Mouse (Mus musculus) lung, postnatal 0 days (tissue): ENCODE results near the gene H2-DMb2. TPM values are rescaled to one million over a fixed set of nuclear protein-coding genes. Genes with fewer than 3 reads are reported as not detected.

ENCODE experiments used
- ATAC-seq: fragments of 200-750 bp; cut with Nextera tagmentation; 2 replicates; pipeline ENCODE4 v1.8.0; 2017; ENCODE audit warnings: moderate library complexity
- DNase-seq: peaks from one replicate; pipeline ENCODE4 v3.0.0-alpha.2; 2016; ENCODE audit warnings: low spot score
- H3K27ac ChIP-seq: fragments of 300-500 bp; sonication (generic); 2 replicates; pipeline ENCODE4 v1.5.1; 2014; ENCODE audit warnings: antibody characterized with exemption, mild to moderate bottlenecking, low read length, mixed read lengths
- H3K27me3 ChIP-seq: fragments of 300-500 bp; sonication (generic); replicated peaks from 2 replicates; pipeline ENCODE4 v1.6.1; 2014; ENCODE audit warnings: low read length, mixed read lengths; ENCODE audit not compliant: insufficient read depth
- H3K36me3 ChIP-seq: fragments of 300-500 bp; sonication (generic); 2 replicates; pipeline ENCODE4 v1.6.1; 2014; ENCODE audit warnings: low read length, mixed read lengths; ENCODE audit not compliant: insufficient read depth
- H3K4me1 ChIP-seq: fragments of 300-500 bp; sonication (generic); 2 replicates; pipeline ENCODE4 v1.6.1; 2014; ENCODE audit warnings: antibody characterized with exemption, low read depth, low read length, mixed read lengths; ENCODE audit not compliant: insufficient read depth
- H3K4me2 ChIP-seq: fragments of 300-500 bp; sonication (generic); replicated peaks from 2 replicates; pipeline ENCODE4 v1.6.1; 2014; ENCODE audit warnings: low read depth, mild to moderate bottlenecking, low read length, moderate library complexity, mixed read lengths
- H3K4me3 ChIP-seq: fragments of 300-500 bp; sonication (generic); 2 replicates; pipeline ENCODE4 v1.5.1; 2014; ENCODE audit warnings: low read depth, low read length
- H3K9ac ChIP-seq: fragments of 300-500 bp; sonication (generic); replicated peaks from 2 replicates; pipeline ENCODE4 v1.6.1; 2014; ENCODE audit warnings: low read depth, mild to moderate bottlenecking
- H3K9me3 ChIP-seq: fragments of 300-500 bp; sonication (generic); 2 replicates; pipeline ENCODE4 v1.6.1; 2016; ENCODE audit warnings: low read length, mixed read lengths
- CTCF ChIP-seq: IDR thresholded peaks from 2 replicates; pipeline ENCODE4 v1.5.1; 2016; ENCODE audit warnings: antibody characterized with exemption, mild to moderate bottlenecking
- EP300 ChIP-seq: IDR thresholded peaks from 2 replicates; pipeline ENCODE4 v1.6.1; 2016; ENCODE audit warnings: antibody characterized with exemption, mild to moderate bottlenecking, control low read depth
- WGBS: fragments of 180-500 bp; shearing (Covaris S2); extraction: QIAGEN DNeasy Blood & Tissue Kit; methylation state at CpG from one replicate; pipeline ENCODE4 v1.1.7; 2014; 5-methylcytosine and 5-hydroxymethylcytosine counted together
- polyA plus RNA-seq: library from polyadenylated mRNA; unstranded; fragments of >200 nt; fragmentation: Nextera tagmentation; extraction: Ambion mirVana; gene quantifications from 2 replicates; pipeline ENCODE4 v1.2.1, GENCODE M21; 2015

Gene H2-DMb2
- polyA plus RNA-seq, 1 experiment from 2014 or later = 1.8 TPM

- no peak overlapping the region for H3K9ac ChIP-seq
- H3K27me3 ChIP-seq = no peaks in the 10 kb centered on the region
- no peak for ATAC-seq
- TF ChIP-seq CTCF (no peak), EP300 (no peak)
- DNase-seq = no peak
- WGBS = 14% methylated on average over 4 of the region's 4 CpGs
- no peaks in the 10 kb centered on the region for H3K36me3 ChIP-seq
- no peak overlapping the region for H3K4me3 ChIP-seq
- no peak overlapping the region for H3K27ac ChIP-seq
- H3K4me2 ChIP-seq = no peak overlapping the region
- H3K4me1 ChIP-seq = no peaks in the 10 kb centered on the region
- H3K9me3 ChIP-seq = no peaks in the 10 kb centered on the region
Observed at GRCm38 (mm10) chr17:34170487-34170876, 27.4 kb downstream of the H2-DMb2 start.

- no peaks in the 10 kb centered on the region for H3K36me3 ChIP-seq
- H3K27me3 ChIP-seq = no peaks in the 10 kb centered on the region
- H3K9ac ChIP-seq = no peak overlapping the region
- ATAC-seq = peak; percentile 74
- H3K27ac ChIP-seq = no peak overlapping the region
- TF ChIP-seq EP300 (no peak), CTCF (peak; percentile 93)
- no peak overlapping the region for H3K4me3 ChIP-seq
- 25% methylated on average over 13 of the region's 13 CpGs for WGBS
- H3K4me1 ChIP-seq = no peaks in the 10 kb centered on the region
- H3K4me2 ChIP-seq = no peak overlapping the region
- DNase-seq = peak; percentile 86
- no peaks in the 10 kb centered on the region for H3K9me3 ChIP-seq
Observed at GRCm38 (mm10) chr17:34170877-34171498, 27.9 kb downstream of the H2-DMb2 start.

- WGBS = 92% methylated on average over 5 of the region's 5 CpGs
- Histone ChIP-seq H3K36me3 (no peaks in the 10 kb centered on the region), H3K4me3 (no peak overlapping the region), H3K4me2 (no peak overlapping the region), H3K4me1 (no peaks in the 10 kb centered on the region), H3K27ac (no peak overlapping the region), H3K27me3 (no peaks in the 10 kb centered on the region), H3K9me3 (no peaks in the 10 kb centered on the region), H3K9ac (no peak overlapping the region)
- TF ChIP-seq CTCF (peak; percentile 30; the same call in 1 of the 2 replicates), EP300 (no peak)
- DNase-seq (no peak), ATAC-seq (no peak)
Observed at GRCm38 (mm10) chr17:34172528-34172927, 29.4 kb downstream of the H2-DMb2 start.

GRCm38 (mm10) chr17:34174075-34174474 lies 31.0 kb downstream of the H2-DMb2 start:
- Histone ChIP-seq H3K36me3 (no peaks in the 10 kb centered on the region), H3K9me3 (no peaks in the 10 kb centered on the region), H3K4me3 (no peak overlapping the region), H3K9ac (no peak overlapping the region), H3K4me2 (no peak overlapping the region), H3K4me1 (no peaks in the 10 kb centered on the region), H3K27me3 (no peaks in the 10 kb centered on the region), H3K27ac (no peak overlapping the region)
- TF ChIP-seq EP300 = no peak
- no peak for TF ChIP-seq CTCF
- 71% methylated on average over 1 of the region's 1 CpGs for WGBS
- ATAC-seq (no peak), DNase-seq (no peak)

GRCm38 (mm10) chr17:34177179-34177578 lies 34.1 kb downstream of the H2-DMb2 start:
- Histone ChIP-seq H3K9me3 (no peaks in the 10 kb centered on the region), H3K4me2 (no peak overlapping the region), H3K4me3 (no peak overlapping the region), H3K27ac (no peak overlapping the region), H3K27me3 (no peaks in the 10 kb centered on the region), H3K36me3 (no peaks in the 10 kb centered on the region), H3K9ac (no peak overlapping the region), H3K4me1 (no peaks in the 10 kb centered on the region)
- ATAC-seq = no peak
- TF ChIP-seq EP300 (no peak), CTCF (peak; percentile 50)
- DNase-seq = no peak
- 65% methylated on average over 4 of the region's 4 CpGs for WGBS

GRCm38 (mm10) chr17:34179019-34179418 lies 35.9 kb downstream of the H2-DMb2 start:
- Histone ChIP-seq H3K4me2 (no peak overlapping the region), H3K9me3 (no peaks in the 10 kb centered on the region), H3K4me1 (no peaks in the 10 kb centered on the region), H3K9ac (no peak overlapping the region), H3K36me3 (no peaks in the 10 kb centered on the region), H3K27ac (no peak overlapping the region), H3K4me3 (no peak overlapping the region), H3K27me3 (0 out of 2 replicates have a peak, but pooled peaks cover 2% of the 10 kb centered on the region)
- TF ChIP-seq EP300 (no peak), CTCF (no peak)
- 45% methylated on average over 6 of the region's 6 CpGs for WGBS
- no peak for ATAC-seq
- DNase-seq = no peak
